Mouse (Mus musculus) liver, adult (tissue): ENCODE measurements at regions not wholly inside any gene's neighbourhood (a gene's known extent, or its start where the extent isn't known, plus 50 kb on each side); places are given as distances from the start of the nearest gene placed in this dataset.

ENCODE experiments used
- GATA4 ChIP-seq: IDR thresholded peaks from 2 replicates; pipeline ENCODE4 v1.6.1; 2014; ENCODE audit warnings: mild to moderate bottlenecking, low read length; ENCODE audit not compliant: insufficient replicate concordance

DNA sequence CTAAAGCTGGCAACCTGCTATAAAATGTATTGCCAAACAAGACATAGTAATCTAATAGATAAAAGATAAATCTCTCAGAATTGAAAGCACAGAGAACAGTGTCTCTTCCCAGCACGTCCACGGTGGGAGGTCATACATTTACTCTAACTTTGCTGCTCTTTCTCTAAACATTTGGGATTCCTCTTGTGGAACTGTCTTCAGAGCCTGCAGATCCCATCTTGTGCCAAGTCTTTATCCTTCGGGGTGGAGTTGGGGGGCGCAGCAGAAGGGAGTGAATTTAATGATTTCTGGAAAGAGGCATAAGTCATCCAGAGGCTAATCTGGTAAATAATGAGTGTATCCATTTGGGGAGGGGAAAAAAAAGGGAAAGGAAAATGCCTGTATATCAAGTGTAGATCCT, 65.2 kb upstream of the Lifr start:
- TF ChIP-seq GATA4: no peak

GRCm38 (mm10) chr15:7031297-7032043, 58.9 kb upstream of the Lifr start:
- no peak for TF ChIP-seq GATA4

DNA sequence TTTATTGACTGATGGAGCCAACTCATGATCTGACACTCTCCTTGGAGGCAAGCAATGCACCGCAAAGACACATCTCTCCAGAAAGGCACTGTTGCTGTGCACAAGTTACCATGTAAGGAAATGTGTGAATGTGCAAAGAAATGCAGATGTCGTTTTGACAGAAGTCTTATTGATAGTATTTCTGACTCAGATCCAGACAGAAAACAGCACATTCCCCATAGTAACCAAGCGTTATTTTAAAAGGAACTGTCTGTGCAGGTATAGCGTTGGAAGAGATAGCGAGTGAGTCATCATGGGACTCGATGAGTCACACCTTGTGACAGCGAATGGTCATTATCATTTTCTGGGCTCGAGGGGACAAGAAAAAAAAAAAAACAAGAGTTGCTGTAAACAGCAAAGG, 52.9 kb upstream of the Lifr start:
- no peak for TF ChIP-seq GATA4

DNA sequence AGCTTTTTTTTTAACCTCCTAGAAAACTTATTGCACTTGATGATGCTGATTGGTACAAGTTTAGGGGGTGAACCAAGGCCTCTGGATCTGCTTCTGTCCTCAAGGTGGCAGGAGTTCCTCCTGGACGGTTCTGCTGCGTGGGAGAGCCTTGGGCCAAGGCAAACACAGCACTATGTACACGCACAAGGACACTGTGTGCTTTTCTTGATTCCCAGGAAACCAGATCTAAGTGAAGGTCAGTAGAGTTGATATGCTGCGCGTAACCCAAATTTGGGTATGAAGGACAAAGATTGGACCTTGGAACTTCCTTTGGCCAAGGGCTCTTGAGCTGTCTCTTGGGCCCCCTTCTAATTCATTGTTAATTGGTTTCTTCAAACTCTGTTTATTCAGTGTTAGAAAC, 51.3 kb upstream of the Lifr start:
- TF ChIP-seq GATA4: peak; percentile 19; the same call in 1 of the 2 replicates

GRCm38 (mm10) chr15:7039825-7040224, 50.6 kb upstream of the Lifr start:
- no peak for TF ChIP-seq GATA4
